Mouse (Mus musculus) NIH3T3 (cell line): ENCODE results near the gene Mettl21a.
A peak's percentile ranks its signal among the peaks of the same experiment; 100 is the strongest.

Experiments
- DNase-seq: peaks from one replicate; pipeline ENCODE4 v3.0.0-alpha.2; 2012; ENCODE audit warnings: low read depth

Gene Mettl21a

DNA sequence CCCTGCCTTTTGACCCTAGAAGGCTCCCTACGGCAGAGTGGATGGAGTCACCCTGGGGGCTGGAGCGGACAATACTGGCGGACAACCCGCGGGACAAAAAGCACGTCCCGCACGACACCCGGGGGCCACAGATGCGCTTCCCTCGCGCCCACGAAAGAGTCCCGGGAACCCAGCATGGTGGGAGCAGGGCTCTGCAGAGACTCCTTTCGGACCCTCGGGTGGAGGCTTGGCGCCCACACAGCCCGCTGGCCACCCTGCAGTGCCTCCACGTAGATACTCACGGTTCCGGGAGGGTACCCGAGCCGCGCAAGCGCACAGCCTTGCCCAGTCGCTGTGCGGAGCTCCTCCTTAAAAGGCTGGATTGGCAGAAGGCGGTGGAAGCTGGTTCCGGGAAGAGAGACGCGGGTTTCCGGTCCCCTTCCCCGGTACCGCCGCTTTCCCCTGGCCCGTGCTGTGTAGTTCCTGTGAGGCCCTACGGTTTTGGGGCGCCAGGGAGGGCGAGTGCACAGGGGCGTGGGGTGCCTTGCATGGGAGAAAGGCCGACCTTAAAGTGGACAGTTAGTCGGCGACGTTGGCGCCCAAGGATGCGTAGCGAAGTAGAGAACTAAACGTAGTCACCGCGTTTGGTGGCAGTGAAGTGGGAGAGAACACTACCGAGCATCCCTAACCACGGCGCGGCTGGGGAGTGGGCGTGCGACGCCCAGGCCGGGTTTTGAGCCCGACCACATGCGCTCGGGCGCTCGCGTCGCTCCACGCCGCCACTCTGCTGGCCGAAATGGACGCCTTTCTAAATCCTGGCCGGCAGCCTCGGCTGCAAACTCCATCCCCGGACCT lies at the start of gene Mettl21a:
Gene Mettl21a, minus strand, starts transcription at position 362 of the 834 bp plus-strand sequence.
- DNase-seq = peak; percentile 97

DNA sequence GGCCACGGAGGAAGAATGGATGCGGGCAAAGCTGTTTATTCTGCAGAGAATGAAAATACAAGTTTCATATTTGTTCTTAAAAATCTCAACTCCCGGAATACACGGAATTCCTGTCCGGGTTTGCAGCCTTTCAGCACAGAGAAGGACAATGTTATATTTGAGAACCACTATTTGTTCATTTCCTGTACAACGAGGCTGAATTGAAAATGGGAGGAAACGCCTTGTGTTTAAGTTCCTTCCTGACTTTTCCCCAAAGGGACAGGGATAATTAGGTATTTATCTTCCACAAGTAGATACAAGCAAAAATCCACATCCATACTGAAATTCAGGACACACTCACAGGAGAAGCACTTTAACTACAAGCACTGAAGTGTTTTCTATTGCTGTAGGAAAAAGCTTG lies 41.8 kb upstream of the Mettl21a start:
- no peak for DNase-seq

DNA sequence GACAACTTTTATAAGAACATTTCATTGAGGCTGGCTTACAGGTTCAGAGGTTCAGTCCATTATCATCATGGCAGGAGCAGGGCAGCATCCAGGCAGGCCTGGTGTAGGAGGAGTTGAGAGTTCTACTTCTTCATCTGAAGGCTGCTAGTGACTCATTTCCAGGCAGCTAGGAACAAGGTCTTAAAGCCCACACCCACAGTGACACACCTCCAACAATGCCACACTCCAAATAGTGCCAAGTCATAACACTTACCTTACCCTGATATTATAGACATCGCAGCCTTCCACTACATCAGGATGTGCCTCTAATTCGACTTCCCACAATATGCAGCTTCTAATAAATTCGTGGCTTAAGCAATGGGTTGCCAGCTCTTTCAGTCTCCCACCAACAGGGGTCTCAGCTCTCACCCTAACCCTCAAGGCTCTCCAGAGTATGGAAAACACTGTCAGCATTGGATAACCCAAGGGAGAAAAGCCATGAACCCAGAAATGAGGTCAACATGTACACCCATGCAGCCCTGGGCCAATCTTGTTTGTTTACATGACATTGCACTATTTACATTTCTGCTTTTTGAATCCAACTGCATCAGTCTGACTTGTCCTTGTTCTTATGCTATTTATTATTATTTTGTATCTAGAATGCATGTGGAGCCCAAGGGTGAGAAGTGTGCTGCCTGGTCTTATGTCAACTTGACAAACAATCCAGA lies 39.5 kb upstream of the Mettl21a start:
- no peak for DNase-seq

DNA sequence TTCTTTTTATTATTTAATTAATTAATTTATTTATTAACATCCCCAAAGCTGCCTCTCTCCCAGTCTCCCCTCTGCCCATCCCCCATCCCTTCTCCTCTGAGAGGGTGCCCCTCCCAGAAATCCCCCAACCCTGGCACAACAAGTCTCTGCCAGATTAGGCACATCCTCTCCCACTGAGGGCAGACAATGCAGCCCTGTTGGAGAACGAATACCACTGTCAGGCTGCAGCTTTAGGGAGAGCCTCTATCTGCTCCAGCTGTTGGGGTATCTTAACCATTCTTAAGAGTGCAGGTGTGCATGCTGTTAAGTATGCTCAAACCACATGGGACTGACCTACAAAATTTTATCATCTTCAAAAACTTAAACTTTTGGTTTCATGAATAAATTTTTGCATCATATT lies 38.4 kb upstream of the Mettl21a start:
- DNase-seq = no peak

DNA sequence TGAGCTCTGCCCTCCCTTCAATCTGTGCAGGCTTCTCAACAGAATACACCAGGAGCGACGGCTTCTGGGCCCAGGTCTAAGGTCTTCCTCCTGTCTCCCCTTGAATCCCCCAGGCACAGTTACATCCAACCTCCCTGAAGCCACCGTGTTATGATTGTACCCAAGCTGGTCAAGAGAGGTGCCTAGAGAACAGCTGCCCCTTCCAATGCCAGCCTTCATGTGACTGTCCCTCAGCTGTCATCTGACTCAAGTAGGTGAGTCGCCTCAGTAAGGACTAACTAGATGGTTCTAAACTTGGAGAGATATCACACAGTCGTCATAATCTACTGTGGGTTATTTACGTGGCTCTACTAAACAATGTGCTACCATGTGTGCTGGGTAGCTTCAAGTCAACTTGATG lies 36.7 kb upstream of the Mettl21a start:
- DNase-seq = no peak

DNA sequence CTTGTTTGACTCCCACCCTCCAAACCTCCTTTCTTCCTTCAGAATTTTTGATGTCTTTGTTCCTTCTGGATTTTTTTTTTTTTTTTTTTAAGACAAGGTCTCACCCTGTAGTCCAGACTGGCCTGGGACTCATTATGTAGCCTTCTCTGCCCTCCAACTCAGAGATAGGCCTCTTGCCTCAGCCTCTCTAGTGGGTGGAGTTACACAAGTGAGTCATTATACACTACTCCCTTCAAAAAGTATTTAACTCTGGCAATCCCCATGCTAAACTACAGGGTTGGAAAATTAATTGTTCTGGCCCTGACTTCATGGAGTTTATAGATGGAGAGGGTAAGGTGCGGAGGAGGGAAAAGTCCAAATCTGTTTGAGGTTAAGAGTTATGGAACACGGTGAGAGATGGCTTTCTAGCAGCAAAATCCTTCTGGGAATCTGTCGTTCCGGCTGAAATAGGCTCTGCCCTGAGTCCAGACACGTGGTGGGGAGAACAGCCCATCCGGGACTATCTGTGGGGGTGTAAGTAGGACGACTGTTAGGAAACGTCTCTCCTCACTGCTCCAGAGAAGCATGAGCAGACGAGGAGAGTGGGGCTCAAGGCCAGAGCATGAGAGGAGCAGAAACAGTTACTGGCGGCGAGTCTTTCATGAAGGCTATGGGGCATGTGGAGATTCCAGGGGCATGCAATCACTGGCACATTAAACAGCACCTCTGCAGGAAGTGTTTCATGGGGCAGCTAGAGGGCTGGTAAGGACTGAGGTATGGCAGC lies 32.5 kb upstream of the Mettl21a start:
- DNase-seq = peak; percentile 81

DNA sequence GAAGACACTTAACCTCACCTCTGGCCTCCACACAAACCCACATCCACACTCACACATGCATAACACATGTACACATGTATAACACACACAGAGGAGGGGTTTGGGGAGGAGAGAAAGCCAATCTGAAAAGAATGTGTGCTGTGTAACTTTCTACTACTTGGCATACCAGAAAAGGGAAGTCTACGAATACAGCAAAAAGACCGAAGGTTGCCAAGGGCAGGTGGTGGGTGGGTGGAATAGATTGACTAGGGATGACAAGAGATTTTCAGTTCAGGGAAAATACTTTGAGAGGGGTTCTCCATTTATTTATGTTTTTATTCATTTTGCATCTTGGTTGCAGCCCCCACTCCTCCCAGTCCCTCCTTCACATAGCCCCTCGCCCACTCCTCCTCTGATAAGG lies 27.5 kb upstream of the Mettl21a start:
- no peak for DNase-seq

DNA sequence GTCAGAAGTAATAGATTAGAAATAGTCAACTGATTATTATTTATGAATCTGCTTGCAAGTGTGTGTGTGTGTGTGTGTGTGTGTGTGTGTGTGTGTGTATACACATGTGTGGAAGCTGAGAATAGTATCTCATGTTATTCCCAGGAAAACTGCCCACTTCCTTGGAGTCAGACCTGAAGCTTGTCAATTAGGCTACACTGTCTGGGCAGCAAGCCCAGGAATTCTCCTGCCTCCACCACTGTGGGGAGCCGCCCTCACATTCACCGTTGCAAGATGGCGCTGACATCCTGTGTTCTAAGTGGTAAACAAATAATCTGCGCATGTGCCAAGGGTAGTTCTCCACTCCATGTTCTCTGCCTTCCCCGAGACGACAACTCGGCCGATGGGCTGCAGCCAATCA lies 25.5 kb upstream of the Mettl21a start:
- DNase-seq = peak; percentile 52

DNA sequence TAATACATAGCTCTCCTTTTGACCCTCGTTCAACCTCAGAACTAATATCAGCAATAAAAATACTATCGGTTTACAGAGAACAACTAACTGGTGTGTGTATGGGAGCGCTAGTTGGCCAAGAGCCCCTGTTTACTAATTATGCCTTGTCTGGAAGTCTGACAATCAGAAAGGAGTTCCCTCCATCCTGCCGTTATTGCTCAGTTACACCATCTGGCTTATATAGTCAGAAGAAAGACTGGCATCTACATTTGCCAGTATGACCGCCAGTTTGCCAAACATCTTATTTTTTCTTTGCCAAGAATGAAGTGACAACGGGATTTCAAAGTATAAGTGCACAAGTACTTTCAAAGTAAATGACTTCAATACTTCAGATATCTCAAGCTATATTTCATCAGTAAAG lies 24.0 kb upstream of the Mettl21a start:
- DNase-seq = no peak

DNA sequence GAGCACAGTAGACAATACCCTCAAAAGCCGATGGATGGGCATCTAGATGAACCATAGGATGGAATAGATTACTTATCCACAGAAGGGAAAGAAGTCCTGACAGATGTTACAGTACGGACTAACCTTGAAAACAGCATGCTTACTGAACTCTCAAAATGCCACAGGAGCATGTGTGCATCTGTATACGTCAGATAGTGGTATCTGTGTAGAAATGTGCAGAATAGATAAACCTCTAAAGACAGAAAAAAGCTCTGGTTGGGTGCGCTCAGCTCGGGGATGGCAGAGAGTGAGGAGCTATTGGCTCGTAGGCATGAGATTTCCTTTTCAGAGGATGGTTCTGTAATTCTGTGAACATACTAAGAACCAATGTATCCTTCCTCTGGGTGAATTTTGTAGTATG lies 22.2 kb upstream of the Mettl21a start:
- no peak for DNase-seq

DNA sequence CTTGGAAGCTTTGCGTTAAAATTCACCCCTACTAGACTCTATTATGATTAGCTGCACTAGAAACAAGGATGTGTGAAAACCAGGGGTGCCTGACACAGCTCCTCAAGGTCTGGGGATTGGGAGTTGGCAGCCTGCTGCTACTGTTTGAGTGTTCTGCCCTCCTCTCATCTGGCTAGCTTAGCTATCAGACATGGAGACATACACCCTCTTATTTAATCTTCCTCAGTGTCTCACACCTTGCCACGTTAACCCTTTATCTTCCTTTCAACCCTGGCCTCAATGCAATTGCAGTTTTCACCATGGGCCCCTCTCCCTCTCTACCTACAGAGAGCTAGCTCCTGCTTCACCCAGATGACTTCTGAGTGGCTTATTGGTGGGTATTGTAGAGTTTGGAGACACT lies 18.6 kb upstream of the Mettl21a start:
- no peak for DNase-seq

DNA sequence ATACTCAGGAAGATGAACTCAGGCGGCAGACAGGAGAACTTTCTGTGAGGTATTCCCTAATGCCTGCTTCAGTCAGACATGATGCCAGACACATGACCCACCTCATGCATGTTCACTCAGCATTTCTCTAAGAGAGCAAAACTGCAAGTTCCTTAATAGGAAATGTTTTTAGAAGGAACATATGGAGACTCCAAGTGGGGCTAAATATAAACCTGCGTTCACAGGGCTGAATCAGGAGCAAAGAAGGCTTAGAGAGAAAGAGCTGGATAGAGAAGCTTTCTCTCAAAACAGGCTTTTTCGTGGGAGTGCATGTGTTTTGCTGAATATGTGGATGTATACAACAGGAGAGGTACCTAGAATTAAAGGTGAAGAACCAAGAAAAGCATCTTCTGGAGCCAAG lies 16.2 kb upstream of the Mettl21a start:
- DNase-seq = peak; percentile 21

DNA sequence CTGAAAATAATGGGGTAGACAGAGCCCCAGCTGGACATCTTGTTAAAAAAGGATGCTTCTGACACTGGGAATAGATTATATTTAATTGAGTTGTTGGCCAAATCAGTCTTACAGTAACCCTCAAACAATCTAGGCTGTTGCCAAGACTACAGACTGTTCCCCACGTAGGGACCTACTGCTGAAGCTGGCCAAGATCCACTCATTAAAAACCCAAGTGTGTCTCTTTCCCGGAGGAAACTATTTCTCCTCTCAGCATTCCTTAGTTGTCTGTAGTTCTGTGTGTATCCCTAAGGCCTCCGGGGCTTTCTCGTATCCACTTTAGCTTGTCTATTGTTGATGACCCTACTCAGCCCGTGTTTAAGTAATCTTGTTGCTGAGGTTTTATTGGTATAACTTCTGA lies 14.5 kb upstream of the Mettl21a start:
- DNase-seq = no peak

DNA sequence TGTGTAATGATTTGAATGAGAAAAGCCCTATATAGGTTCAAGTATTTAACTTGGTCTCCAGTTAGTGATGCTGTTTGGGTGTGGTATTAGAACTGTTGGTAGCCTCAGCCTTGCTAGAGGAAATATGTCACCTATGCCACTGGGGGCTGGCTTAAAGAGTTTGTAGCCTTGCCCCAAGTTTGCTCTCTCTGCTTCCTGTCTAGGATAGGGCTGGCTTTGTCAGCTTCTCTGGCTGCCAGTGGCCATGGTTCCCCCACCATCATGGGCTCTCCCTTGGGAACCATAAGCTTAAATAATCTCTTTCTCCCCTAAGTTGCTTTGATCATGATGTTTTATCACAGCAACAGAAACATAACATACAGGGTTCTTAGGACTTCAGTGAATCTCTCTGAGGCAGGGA lies 8.2 kb upstream of the Mettl21a start:
- DNase-seq = no peak

DNA sequence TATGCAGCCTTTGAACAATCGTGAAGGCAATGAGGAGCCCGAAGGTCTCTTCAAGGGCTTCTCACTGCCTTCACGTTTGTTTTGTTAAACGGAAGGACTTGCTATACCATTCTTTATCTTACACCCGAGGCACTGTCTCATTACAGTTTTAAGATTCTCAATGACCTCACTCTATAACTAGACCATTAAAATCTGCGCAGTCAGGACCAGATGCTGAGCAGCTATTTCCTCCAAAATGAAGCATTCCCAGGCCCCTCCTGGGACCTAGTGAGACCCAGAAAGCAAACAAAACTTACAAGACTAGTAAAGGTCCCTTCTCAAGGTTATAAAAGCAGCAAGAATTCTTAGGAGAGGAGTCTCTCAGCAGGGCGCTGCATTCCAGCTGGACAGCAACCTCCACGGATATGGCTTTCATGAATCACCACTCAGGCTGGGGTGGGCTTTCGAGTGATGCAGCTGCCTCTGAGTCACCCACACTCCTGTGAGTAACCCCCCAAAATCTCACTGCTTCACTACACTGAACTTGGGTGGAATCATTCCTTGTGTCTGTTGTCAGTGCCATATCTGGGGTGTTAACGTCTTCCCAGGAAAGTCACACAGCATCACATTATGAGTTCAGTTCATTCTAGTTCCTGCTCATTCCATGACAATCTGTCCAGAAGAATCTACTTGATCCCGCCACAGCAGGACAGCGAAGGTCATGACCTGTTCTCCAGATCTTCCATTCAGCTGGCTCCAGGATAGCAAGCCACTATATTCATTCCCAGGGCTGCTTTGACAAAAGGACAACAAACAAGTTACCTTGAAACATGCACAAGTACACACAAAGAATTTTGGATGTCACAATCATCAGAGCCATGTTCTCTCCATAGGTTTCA lies 6.8 kb upstream of the Mettl21a start:
- DNase-seq = peak; percentile 87

DNA sequence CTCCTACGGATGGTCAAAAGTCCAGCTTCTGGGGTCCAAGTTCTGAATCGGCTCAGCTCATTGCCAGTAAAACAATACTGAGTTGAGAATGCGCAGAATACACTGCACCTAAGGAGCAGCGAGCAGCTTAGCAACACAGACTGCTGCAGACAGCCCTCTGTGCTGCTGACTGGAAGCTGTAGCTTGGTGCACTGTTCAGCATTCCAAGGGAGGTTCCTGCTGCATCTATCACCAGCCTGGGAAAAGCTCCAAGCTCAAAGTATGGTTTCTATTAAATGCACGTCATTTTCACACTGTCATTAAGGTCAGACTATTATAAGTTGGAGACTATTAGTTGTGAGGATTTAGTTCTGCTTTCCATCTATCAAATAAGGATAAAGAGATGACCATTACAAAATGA lies 4.1 kb upstream of the Mettl21a start:
- DNase-seq = peak; percentile 93

DNA sequence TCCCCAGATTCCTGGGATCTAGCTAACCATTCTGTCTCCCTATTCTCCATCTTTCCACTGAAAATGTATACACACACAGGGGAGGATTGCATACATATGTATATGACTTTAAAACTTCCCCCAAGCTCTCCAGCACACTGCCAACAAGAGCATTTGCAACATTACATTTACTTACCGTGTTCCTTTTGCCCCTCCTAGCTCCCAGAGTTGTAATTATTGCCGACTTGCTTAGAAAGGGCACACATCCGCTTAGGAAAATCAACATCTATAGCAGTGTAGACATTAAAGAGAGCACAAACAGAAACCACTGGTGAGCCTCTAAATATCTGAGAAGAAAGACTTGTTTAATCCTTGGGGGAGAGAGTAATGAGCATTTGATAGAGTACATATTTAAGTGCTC lies 1.2 kb upstream of the Mettl21a start:
- peak; percentile 53 for DNase-seq

DNA sequence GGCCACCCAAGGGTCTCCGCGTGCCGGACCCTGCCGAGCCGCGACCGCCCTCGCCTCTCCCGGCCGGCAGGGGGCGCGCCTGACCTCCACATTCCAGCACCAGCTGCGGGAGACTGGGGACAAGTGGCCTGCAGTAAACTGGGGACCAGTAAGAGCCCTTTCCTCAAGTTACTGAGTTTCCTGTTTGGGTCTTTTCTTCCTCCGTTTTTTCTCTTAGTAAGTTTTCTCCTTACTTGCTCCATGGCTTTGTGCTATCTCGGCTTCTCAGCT lies 608 bp upstream of the Mettl21a start:
- DNase-seq = peak; percentile 94

DNA sequence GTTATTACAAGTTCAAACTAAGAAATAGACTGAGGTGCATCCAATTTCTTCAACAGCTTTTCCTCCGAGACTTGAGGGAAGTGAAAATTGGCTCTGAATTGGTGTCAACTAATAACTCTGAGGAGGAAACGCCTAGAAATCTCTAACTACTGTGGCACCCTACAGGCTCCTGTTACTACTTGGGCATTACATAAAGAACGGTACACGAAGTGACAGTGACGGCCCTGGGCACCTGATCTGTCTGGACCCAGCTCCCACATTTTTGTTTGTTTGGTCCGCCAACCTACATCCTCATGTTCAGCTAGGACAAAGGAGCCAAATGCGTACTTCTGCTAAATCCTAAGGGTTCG lies 536 bp downstream of the Mettl21a start:
- DNase-seq = no peak

DNA sequence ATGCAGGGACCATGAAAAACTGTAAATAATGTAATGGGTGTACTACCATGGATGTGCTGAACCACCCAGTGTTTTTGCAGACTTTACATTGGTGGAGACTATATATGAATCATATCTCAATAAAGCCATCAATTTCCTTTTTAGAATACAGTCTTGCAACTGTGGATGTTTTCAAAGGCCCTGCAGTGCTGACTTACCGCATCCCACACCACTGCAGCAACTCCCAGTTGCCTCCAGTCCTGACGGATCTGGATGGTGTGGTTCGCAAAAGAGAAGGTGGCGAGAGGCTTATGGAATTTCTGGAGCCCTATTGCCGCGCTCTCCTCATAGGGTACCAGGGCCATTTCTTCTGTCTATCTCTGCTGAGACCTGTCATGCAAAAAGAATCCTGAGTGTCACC lies 966 bp downstream of the Mettl21a start:
- peak; percentile 62 for DNase-seq

DNA sequence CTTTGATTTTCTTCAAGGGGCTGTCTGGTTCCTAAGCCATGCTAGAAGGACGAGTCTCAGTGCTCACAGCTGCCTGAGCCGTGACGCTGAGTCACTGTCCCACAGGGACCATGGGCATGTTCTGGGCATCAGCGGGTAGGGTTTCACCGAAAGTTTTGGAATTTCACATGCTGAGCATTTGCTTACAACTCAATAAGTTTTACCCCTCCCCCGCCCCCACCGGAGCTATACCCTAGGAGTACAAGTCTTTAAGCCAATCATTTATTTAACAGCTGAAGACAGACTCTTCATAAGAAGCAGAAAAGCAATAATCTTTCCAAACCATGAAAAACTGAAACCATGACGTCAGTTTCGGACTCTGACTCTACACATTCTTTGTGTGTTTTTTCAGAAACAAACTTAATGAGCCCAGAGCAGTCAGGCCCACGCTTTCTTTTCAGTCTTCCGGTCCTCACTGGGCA lies 1.5 kb downstream of the Mettl21a start:
- peak; percentile 94 for DNase-seq

DNA sequence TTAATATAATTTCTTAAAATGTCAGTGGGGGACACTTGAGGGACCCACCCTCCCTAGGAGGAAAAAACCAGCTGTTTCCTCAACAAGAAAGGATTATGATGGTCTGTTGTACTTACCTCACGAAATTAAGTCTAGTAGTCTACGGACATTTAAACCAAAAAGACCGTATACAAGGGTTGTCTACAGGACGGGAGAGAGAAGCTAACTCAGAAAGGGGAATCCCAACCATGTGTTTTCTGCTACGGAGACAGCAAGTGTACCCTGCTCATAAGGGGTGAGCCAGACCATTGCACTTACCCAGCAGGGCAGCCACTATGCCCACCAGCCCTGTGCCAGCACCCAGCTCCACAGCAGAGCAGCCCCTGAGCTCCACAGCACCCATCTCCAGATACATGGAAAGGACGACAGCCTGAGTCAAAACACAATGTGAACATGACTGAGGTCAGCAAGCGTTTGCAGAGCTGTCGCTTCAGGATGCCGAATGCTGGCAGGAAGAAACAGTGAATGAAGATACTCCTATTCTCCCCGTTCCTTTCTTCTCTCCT lies 2.2 kb downstream of the Mettl21a start:
- no peak for DNase-seq
